Mouse (Mus musculus) ES-E14 (cell line): ENCODE data around the gene Cfap299. TPM values are rescaled to one million over a fixed set of nuclear protein-coding genes. Genes with fewer than 3 reads are reported as not detected.

ENCODE experiments used
- DNase-seq: peaks from one replicate; pipeline ENCODE4 v3.0.0-alpha.2; 2013; ENCODE audit warnings: low read depth, low spot score
- H3K27ac ChIP-seq: 2 replicates; pipeline ENCODE4 v1.5.1; 2012; ENCODE audit warnings: low read depth, mild to moderate bottlenecking, low read length, moderate library complexity, mixed read lengths; ENCODE audit not compliant: poor library complexity, insufficient read depth, severe bottlenecking
- H3K36me3 ChIP-seq: 2 replicates; pipeline ENCODE4 v1.6.1; 2012; ENCODE audit warnings: mild to moderate bottlenecking, low read length, moderate library complexity, mixed read lengths; ENCODE audit not compliant: control insufficient read depth, poor library complexity, insufficient read depth, severe bottlenecking
- H3K4me1 ChIP-seq, 2 experiments: fragments of 150-350 bp in 1 of 2; sonication (generic) in 1 of 2; 2 replicates each; pipeline ENCODE4 v1.6.1; 2012; ENCODE audit warnings: low read length in 2 of 2, mild to moderate bottlenecking in 1 of 2, mixed read lengths in 1 of 2; ENCODE audit not compliant: control insufficient read depth in 2 of 2, insufficient read depth in 2 of 2, poor library complexity in 1 of 2
- H3K4me3 ChIP-seq, 2 experiments: fragments of 150-350 bp in 1 of 2; sonication (generic) in 1 of 2; 2 replicates each; pipeline ENCODE4 v1.5.1; 2012; ENCODE audit warnings: low read length in 2 of 2, low read depth in 1 of 2, mild to moderate bottlenecking in 1 of 2, mixed read lengths in 1 of 2; ENCODE audit not compliant: insufficient read depth in 1 of 2, poor library complexity in 1 of 2, severe bottlenecking in 1 of 2
- H3K9ac ChIP-seq: 2 replicates; pipeline ENCODE4 v1.6.1; 2012; ENCODE audit warnings: low read depth, mild to moderate bottlenecking, low read length, mixed read lengths; ENCODE audit not compliant: poor library complexity, insufficient read depth, severe bottlenecking
- H3K9me3 ChIP-seq: fragments of 150-350 bp; sonication (generic); 2 replicates; pipeline ENCODE4 v1.6.1; 2012; ENCODE audit warnings: low read depth, mild to moderate bottlenecking, low read length; ENCODE audit not compliant: control insufficient read depth, insufficient read depth
- CHD2 ChIP-seq: IDR thresholded peaks from 2 replicates; pipeline ENCODE4 v1.6.1; 2014; ENCODE audit warnings: mild to moderate bottlenecking, low read depth, low read length, inconsistent platforms
- HCFC1 ChIP-seq: IDR thresholded peaks from 2 replicates; pipeline ENCODE4 v1.6.1; 2012; ENCODE audit warnings: low read length, inconsistent platforms, borderline replicate concordance; ENCODE audit not compliant: insufficient read depth
- MAFK ChIP-seq: IDR thresholded peaks from 2 replicates; pipeline ENCODE4 v1.6.1; 2014; ENCODE audit warnings: mild to moderate bottlenecking, low read depth, low read length, inconsistent platforms; ENCODE audit not compliant: insufficient read depth
- ZC3H11A ChIP-seq: IDR thresholded peaks from 2 replicates; pipeline ENCODE4 v1.6.1; 2012; ENCODE audit warnings: low read depth, mild to moderate bottlenecking, inconsistent platforms, low read length, borderline replicate concordance
- ZNF384 ChIP-seq: IDR thresholded peaks from 2 replicates; pipeline ENCODE4 v1.6.1; 2012; ENCODE audit warnings: low read depth, low read length, inconsistent platforms
- in situ Hi-C, 2 experiments: fragments of 600-800 bp; cut with MboI; formaldehyde crosslinking; loops; one replicate each; pipeline ENCODE4 v1.15.1; 2025; ENCODE audit warnings: low sequenced_read_pairs in 2 of 2, inconsistent platforms in 1 of 2; ENCODE audit not compliant: unreplicated experiment in 2 of 2
- total RNA-seq: library from RNA; depleted of rRNA; stranded (reverse); fragments of 300-350 nt; gene quantifications from 2 replicates; pipeline ENCODE4 v1.2.3, GENCODE M21; 2012

Cfap299 gene
- total RNA-seq, 1 experiment: not detected

GRCm38 (mm10) chr5:98732157-98733009 is 403.3 kb downstream of the Cfap299 start:
- DNase-seq: no peak
- TF ChIP-seq CHD2: no peak
- no peak for TF ChIP-seq ZC3H11A
- no peak for TF ChIP-seq MAFK
- TF ChIP-seq ZNF384: no peak
- TF ChIP-seq HCFC1: no peak
- Histone ChIP-seq H3K4me3 (no peak overlapping the region), H3K36me3 (no peaks in the 10 kb centered on the region), H3K9ac (no peak overlapping the region), H3K9me3 (no peaks in the 10 kb centered on the region), H3K4me1 (no peaks in the 10 kb centered on the region), H3K27ac (no peak overlapping the region)
- in situ Hi-C loops: no loop called here

DNA sequence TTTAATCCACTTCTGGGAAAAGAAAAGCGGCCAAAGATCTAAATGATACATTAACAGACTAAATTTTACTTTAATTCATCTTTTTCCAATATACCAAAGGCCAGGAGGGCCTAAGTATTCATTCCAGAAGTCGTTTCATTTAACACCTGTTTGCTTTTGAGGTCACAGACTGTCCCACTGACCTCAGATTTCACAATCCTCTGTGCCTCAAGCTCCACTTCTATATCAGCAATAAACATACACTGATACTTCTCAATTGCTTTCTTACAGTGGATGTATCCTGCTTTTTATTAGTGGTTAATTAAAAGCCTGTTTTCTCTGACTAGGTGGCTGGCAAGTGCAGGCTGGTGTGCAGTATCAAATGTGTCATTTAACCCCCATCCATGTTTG is 403.9 kb downstream of the Cfap299 start:
- Histone ChIP-seq H3K36me3 (no peaks in the 10 kb centered on the region), H3K9ac (no peak overlapping the region), H3K4me3 (no peak overlapping the region), H3K4me1 (no peaks in the 10 kb centered on the region), H3K27ac (no peak overlapping the region), H3K9me3 (no peaks in the 10 kb centered on the region)
- in situ Hi-C loops: no loop called here
- no peak for TF ChIP-seq CHD2
- TF ChIP-seq ZNF384: no peak
- no peak for DNase-seq

DNA sequence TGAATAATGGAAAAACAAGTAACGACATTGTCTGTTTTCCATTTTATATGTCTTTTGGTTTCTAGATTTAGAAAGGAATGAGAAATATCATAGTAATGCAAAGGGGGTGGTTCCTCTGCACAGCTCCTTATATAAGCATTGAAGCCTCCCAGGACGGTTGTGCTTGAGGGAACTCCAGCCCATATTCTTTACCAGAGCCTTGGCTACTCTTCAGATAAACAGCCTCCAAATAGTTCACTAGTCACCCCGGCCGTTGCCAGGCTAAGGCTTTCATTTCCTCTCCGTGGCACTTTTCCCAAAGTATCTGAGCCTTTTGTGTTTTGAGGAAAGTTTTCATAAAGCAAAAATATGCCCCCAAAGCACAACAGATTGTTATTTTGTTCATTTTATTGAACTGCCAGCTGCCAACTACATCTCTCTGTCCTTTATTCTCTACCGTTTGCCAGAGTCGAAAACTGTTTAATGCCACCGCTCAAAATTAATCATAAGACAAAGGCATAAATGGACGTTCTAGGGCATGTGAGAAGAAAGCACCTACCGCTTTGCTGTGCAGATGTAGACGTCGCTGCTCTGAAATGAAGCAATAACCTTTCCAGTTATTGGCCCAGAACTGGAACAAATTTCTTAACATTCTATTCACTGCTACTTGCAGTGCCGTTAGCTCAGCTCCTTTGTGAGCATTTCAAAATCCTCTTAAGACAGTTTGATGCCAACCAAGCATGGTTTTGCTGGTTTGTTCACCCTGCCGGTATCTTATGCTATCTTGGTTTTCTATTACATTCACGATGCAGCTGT is 433.0 kb downstream of the Cfap299 start:
- no peak overlapping the region for H3K27ac ChIP-seq
- no peak overlapping the region for H3K4me3 ChIP-seq
- no peaks in the 10 kb centered on the region for H3K36me3 ChIP-seq
- H3K9me3 ChIP-seq: no peaks in the 10 kb centered on the region
- no peak overlapping the region for H3K9ac ChIP-seq
- TF ChIP-seq MAFK (no peak), ZC3H11A (no peak), HCFC1 (no peak)
- in situ Hi-C loops: no loop called here
- no peak for DNase-seq
- H3K4me1 ChIP-seq: no peaks in the 10 kb centered on the region

DNA sequence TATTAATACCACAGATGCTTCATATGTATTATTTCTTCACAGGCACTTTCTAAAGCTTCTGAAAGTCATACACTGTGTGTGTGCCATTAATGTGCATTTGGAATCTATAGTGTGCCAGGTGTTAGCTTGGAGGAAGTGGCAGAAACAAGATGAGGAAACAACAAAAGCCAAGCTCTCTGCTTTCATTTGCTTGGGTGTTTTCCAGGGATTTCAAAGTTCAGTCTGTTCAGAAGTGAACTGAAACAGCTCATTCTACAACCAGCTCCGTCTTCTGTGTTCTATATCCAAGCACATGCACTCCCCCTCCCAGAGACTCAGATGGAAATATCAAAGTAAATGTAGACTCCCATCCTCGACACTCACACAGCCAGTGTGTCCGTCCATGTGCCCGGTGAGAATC is 449.5 kb downstream of the Cfap299 start:
- no peaks in the 10 kb centered on the region for H3K4me1 ChIP-seq
- no peaks in the 10 kb centered on the region for H3K9me3 ChIP-seq
- no peaks in the 10 kb centered on the region for H3K36me3 ChIP-seq
- in situ Hi-C loops: no loop called here
- no peak overlapping the region for H3K27ac ChIP-seq
- TF ChIP-seq ZNF384 (no peak), CHD2 (no peak), HCFC1 (no peak), MAFK (no peak), ZC3H11A (no peak)
- H3K9ac ChIP-seq: no peak overlapping the region
- H3K4me3 ChIP-seq: no peak overlapping the region
- DNase-seq: no peak
